In the genomic region with DNA sequence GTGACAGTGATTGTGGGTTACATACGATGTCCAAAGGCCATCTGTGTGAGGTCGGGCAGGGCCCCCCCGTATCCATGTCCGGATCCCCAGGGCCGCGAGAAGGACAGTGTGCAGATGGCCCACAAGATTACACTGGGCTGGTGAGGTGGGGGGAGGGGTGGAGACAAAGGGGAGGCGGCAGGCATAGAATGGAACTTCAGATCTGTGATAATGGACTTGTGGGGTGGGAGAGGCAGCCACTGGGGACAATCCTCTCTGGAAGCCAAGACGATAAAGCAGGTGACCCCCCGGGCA, we compare ENCODE assay signal across 8 mouse cellular contexts.
A peak's percentile ranks its signal among the peaks of the same experiment; 100 is the strongest.
DNase-seq lines count a peak whose midpoint lies in the region; ATAC-seq and TF ChIP-seq lines count a peak whose summit lies in the region.

No protein-coding gene starts in this region.

- peak in 1 of 2 experiments; percentile 53; a peak in 1 of 4 replicates for TF ChIP-seq POLR2A in MEL (IDR thresholded peaks at IDR 0.05; ENCODE audit: control insufficient read depth in 1 of 2, insufficient read depth in 1 of 2, low read depth in 1 of 2, low read length in 2 of 2, poor library complexity in 1 of 2)

- ATAC-seq in forebrain, embryonic 16.5 days: 0 out of 2 replicates have a peak, but pooled peaks have one; percentile 19

- peaks cover 0 to 12% of the 10 kb centered on the region in 2 experiments; a peak in 2 of 4 replicates for H3K36me3 ChIP-seq in MEL (ENCODE audit: control insufficient read depth in 1 of 2, insufficient read depth in 2 of 2, low read length in 2 of 2)
- H3K36me3 ChIP-seq in forebrain, embryonic 16.5 days (ENCODE audit: control insufficient read depth, insufficient read depth): no peaks in the 10 kb centered on the region

- H3K4me1 ChIP-seq in MEL (ENCODE audit: control insufficient read depth in 1 of 2, insufficient read depth in 2 of 2, low read length in 2 of 2): peaks cover 4 to 32% of the 10 kb centered on the region in 2 experiments; a peak in 3 of 4 replicates
- peaks cover 31% of the 10 kb centered on the region for H3K4me1 ChIP-seq in forebrain, embryonic 16.5 days (replicated peaks; ENCODE audit: control insufficient read depth, insufficient read depth, low read length)

- H3K79me2 ChIP-seq in MEL (ENCODE audit: control insufficient read depth, insufficient read depth, low read length, poor library complexity): peaks cover 7% of the 10 kb centered on the region

- TF ChIP-seq EP300 in MEL (IDR thresholded peaks at IDR 0.05; ENCODE audit: low read depth in 1 of 2, low read length in 2 of 2): peak; percentile 45 to 83

- H3K27me3 ChIP-seq in MEL (ENCODE audit: control insufficient read depth in 1 of 2, insufficient read depth in 2 of 2, low read length in 2 of 2): no peaks in the 10 kb centered on the region
- H3K27me3 ChIP-seq in forebrain, embryonic 16.5 days (replicated peaks; ENCODE audit: control insufficient read depth, insufficient read depth, low read length): no peaks in the 10 kb centered on the region

- no peaks in the 10 kb centered on the region for H3K9me3 ChIP-seq in MEL (replicated peaks; ENCODE audit: insufficient read depth, low read length)
- no peaks in the 10 kb centered on the region for H3K9me3 ChIP-seq in forebrain, embryonic 16.5 days (ENCODE audit: control insufficient read depth, low read length)

- H3K4me3 ChIP-seq in MEL (ENCODE audit: control insufficient read depth in 1 of 2, insufficient read depth in 1 of 2, low read depth in 2 of 2, low read length in 2 of 2): peak overlapping the region; percentile 60 to 84
- no peak overlapping the region for H3K4me3 ChIP-seq in forebrain, embryonic 16.5 days (replicated peaks; ENCODE audit: low read length)

- 2% methylated on average over 9 of the region's 9 CpGs for WGBS in forebrain, embryonic 16.5 days

- no peak for TF ChIP-seq CTCF in MEL (IDR thresholded peaks at IDR 0.05 in 2 of 3, conservative IDR thresholded peaks at IDR 0.05 in 1 of 3; ENCODE audit: control insufficient read depth in 1 of 3, insufficient read depth in 1 of 3, low read depth in 2 of 3, low read length in 3 of 3, poor library complexity in 1 of 3, severe bottlenecking in 1 of 3)

- H3K9ac ChIP-seq in MEL (ENCODE audit: control insufficient read depth, low read depth, low read length, poor library complexity, severe bottlenecking): peak overlapping the region; percentile 80
- H3K9ac ChIP-seq in forebrain, embryonic 16.5 days (replicated peaks; ENCODE audit: low read depth, low read length): no peak overlapping the region; the same call in 1 of the 2 replicates

- no peak overlapping the region for H3K4me2 ChIP-seq in forebrain, embryonic 16.5 days (ENCODE audit: low read length)

- DNase-seq in cerebellum, adult 11-12 months: peak; percentile 52
- DNase-seq in cerebellum, adult 8-10 months: no peak
- DNase-seq in MEL (ENCODE audit: low read depth, low spot score): peak; percentile 72
- DNase-seq in lung, postnatal 36 days: peak; percentile 35
- no peak for DNase-seq in ovary, postnatal 36 days (ENCODE audit: low spot score)
- no peak for DNase-seq in right cerebral cortex, adult 2 months (ENCODE audit: low spot score in 2 of 2)
- no peak for DNase-seq in gastrocnemius, adult 8-10 months (ENCODE audit: low spot score in 2 of 2)

- TF ChIP-seq RAD21 in MEL (IDR thresholded peaks at IDR 0.05; ENCODE audit: low read depth, low read length): no peak

- peak overlapping the region; percentile 96 for H3K27ac ChIP-seq in MEL (ENCODE audit: control insufficient read depth, low read depth, low read length)
- H3K27ac ChIP-seq in forebrain, embryonic 16.5 days (ENCODE audit: low read length): peak overlapping the region; percentile 87

TF ChIP-seq in MEL, 35 proteins besides CTCF, POLR2A, EP300 and RAD21:
- TF ChIP-seq CHD2 (IDR thresholded peaks at IDR 0.05; ENCODE audit: low read length) (no peak), TAL1 (IDR thresholded peaks at IDR 0.05; ENCODE audit: low read length) (peak; percentile 65), MAZ (IDR thresholded peaks at IDR 0.05; ENCODE audit: low read depth, low read length) (0 out of 2 replicates have a peak, but pooled peaks have one; percentile 11), ETS1 (IDR thresholded peaks at IDR 0.05; ENCODE audit: low read depth, low read length) (peak; percentile 46; the same call in 1 of the 2 replicates), NELFE (IDR thresholded peaks at IDR 0.05; ENCODE audit: low read depth, low read length) (0 out of 2 replicates have a peak, but pooled peaks have one; percentile 45), E2F4 (IDR thresholded peaks at IDR 0.05; ENCODE audit: borderline replicate concordance, low read depth, low read length) (no peak; the same call in 1 of the 2 replicates), NRF1 (IDR thresholded peaks at IDR 0.05; ENCODE audit: insufficient read depth, low read depth, low read length, poor library complexity, severe bottlenecking) (no peak), TBP (IDR thresholded peaks at IDR 0.05; ENCODE audit: low read depth, low read length) (peak; percentile 48; the same call in 1 of the 2 replicates), BHLHE40 (IDR thresholded peaks at IDR 0.05; ENCODE audit: borderline replicate concordance, low read depth, low read length) (0 out of 2 replicates have a peak, but pooled peaks have one; percentile 18), ZMIZ1 (IDR thresholded peaks at IDR 0.05; ENCODE audit: low read depth, low read length) (0 out of 2 replicates have a peak, but pooled peaks have one; percentile 31), TCF12 (IDR thresholded peaks at IDR 0.05; ENCODE audit: low read depth, low read length) (peak; percentile 73), MYB (IDR thresholded peaks at IDR 0.05; ENCODE audit: low read depth, low read length) (no peak), GATA1 (IDR thresholded peaks at IDR 0.05; ENCODE audit: low read depth, low read length) (peak; percentile 66), ZC3H11A (IDR thresholded peaks at IDR 0.05; ENCODE audit: low read depth, low read length) (peak; percentile 10; the same call in 1 of the 2 replicates)

Comparison
In these comparisons a context has a peak if more than half of its experiments do, and no peak if none do; other contexts are left out.
1. DNase-seq: peak in cerebellum, adult 11-12 months (single experiment), MEL (single experiment) and lung, postnatal 36 days (single experiment); none in cerebellum, adult 8-10 months (single experiment), ovary, postnatal 36 days (single experiment), right cerebral cortex, adult 2 months (0 of 2) and gastrocnemius, adult 8-10 months (0 of 2).